Mouse (Mus musculus) megakaryocyte, embryonic 14.5 days (primary cell): ENCODE results near the gene Rfx8. TPM values are rescaled to one million over a fixed set of nuclear protein-coding genes. Genes with fewer than 3 reads are reported as not detected.

ENCODE experiments used
- H3K27me3 ChIP-seq: replicated peaks from 2 replicates; pipeline ENCODE3; 2012; ENCODE audit warnings: inconsistent platforms
- H3K36me3 ChIP-seq: replicated peaks from 2 replicates; pipeline ENCODE3; 2012; ENCODE audit warnings: low read length, inconsistent platforms, mixed read lengths
- H3K4me1 ChIP-seq: 2 replicates; pipeline ENCODE4 v1.6.1; 2012; ENCODE audit warnings: inconsistent platforms
- H3K4me3 ChIP-seq: replicated peaks from 2 replicates; pipeline ENCODE3; 2012; ENCODE audit warnings: moderate library complexity, mild to moderate bottlenecking, inconsistent platforms
- H3K9me3 ChIP-seq: 2 replicates; pipeline ENCODE4 v1.6.1; 2012; ENCODE audit warnings: inconsistent platforms
- FLI1 ChIP-seq: IDR thresholded peaks from 2 replicates; pipeline ENCODE4 v1.6.1; 2012; ENCODE audit warnings: low read length, inconsistent platforms, mixed read lengths
- GATA1 ChIP-seq: IDR thresholded peaks from 3 replicates; pipeline ENCODE4 v1.6.1; 2012; ENCODE audit warnings: mixed read lengths, low read length, inconsistent platforms, borderline replicate concordance
- polyA plus RNA-seq: library from polyadenylated mRNA; stranded (reverse); fragments of >175 nt; gene quantifications from 2 replicates; pipeline ENCODE4 v1.2.3, GENCODE M21; 2012; ENCODE audit warnings: low replicate concordance; ENCODE audit not compliant: insufficient read depth

Rfx8 gene
- polyA plus RNA-seq, 1 experiment: 0.34 TPM

DNA sequence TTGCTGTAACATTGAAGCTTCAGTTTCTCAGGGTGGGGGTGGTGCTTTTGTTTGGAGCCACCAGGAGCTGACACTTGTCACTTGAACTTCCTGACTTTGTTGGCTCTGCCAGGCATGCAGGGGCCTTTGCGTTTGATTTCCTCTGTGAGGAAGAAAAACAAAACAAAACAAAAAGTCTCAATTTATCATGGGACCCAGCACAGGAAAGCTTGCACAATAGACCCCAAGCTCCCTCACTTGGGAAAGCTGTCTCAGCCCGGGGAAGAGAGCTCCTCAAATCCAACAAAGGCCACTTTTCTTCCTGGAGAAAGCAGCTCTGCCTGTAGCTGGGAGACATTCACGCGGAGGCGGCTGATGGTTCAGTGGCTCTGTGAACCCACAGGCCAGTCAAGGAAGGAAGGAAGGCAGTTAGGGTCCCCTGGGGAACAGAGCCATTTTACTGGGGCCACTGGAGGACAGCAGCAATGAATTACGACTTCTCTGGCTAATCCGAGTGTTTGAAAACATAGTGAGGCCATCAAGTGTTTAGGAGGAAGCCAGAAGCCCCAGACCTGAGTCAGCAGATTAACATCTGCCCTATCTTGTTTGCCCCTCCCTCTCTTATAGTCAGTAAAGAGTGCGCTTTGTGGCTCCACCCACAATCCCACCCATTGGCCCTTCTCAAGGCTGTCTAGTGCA lies 15.3 kb upstream of the Rfx8 start:
- Histone ChIP-seq H3K36me3 (peaks cover 2% of the 10 kb centered on the region), H3K9me3 (peaks cover 16% of the 10 kb centered on the region), H3K4me3 (peak overlapping the region; percentile 84), H3K4me1 (peaks cover 57% of the 10 kb centered on the region), H3K27me3 (peaks cover 32% of the 10 kb centered on the region)
- TF ChIP-seq GATA1 (no peak), FLI1 (no peak)

DNA sequence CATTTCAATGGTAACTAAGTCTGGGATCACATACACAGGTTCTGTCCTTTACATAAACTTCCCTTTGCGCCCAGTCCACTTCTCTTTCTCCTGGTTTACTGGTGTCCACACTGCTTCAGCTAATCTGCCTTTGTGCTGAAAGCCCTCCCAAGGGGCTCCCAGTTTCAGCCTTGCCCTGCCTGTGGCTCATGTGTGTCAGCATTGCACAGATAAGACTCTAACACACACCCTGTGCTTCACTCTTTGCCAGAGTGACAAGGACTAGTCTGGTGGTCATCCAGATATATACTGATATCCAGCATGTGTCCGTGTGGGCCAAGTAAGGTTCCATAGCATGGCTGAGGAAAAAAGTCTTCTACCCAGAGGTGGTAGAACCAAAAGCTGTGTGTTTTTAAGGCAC lies 14.7 kb upstream of the Rfx8 start:
- Histone ChIP-seq H3K4me1 (peaks cover 53% of the 10 kb centered on the region), H3K27me3 (peaks cover 37% of the 10 kb centered on the region), H3K9me3 (peaks cover 16% of the 10 kb centered on the region), H3K36me3 (peaks cover 2% of the 10 kb centered on the region), H3K4me3 (peak overlapping the region; percentile 84)
- TF ChIP-seq GATA1 (no peak), FLI1 (no peak)

DNA sequence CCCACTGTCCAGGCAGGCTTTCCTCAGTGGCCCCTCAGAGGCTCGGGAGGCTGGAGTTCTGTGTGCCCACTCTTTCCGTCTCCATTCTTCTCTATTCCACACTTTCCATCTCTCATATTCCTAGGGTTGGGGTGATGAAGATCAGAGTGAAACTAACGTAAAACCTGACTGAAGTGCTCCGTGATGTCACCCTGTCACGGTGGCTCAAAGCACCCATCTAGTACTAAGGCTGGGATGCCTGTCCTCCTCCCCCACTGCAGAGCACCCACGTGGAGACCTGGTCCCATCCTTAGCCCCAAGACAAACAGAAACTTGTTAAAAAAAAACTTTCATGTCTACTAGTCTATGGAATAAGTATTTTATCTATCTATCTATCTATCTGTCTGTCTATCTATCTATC lies 14.1 kb upstream of the Rfx8 start:
- peaks cover 43% of the 10 kb centered on the region for H3K27me3 ChIP-seq
- peaks cover 19% of the 10 kb centered on the region for H3K9me3 ChIP-seq
- peaks cover 53% of the 10 kb centered on the region for H3K4me1 ChIP-seq
- TF ChIP-seq FLI1: no peak
- TF ChIP-seq GATA1: no peak
- peaks cover 2% of the 10 kb centered on the region for H3K36me3 ChIP-seq
- peak overlapping the region; percentile 88 for H3K4me3 ChIP-seq

DNA sequence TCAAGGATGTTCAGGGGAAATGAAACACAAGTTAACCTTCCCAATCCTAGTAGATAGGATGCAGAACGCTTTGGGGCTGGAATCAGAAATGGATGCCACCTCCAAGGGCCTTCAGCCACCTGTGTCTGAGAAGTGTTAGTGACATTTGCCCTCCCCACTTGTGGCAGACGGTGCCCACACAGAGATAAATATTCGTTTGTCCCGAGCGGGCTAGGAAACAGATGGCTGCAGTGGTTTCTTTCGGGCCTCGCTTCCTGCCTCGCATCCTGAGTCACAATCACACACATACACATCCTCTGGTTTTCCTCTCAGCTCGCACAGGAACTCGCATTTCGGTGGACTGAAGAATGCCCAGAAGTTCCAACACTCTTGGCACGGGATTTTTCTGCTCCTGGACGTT lies 13.5 kb upstream of the Rfx8 start:
- peaks cover 49% of the 10 kb centered on the region for H3K27me3 ChIP-seq
- TF ChIP-seq FLI1 (peak; percentile 39; the same call in 1 of the 2 replicates), GATA1 (peak; percentile 33; the same call in 1 of the 3 replicates)
- H3K4me3 ChIP-seq: peak overlapping the region; percentile 88
- H3K36me3 ChIP-seq: peaks cover 2% of the 10 kb centered on the region
- H3K9me3 ChIP-seq: peaks cover 24% of the 10 kb centered on the region
- peaks cover 50% of the 10 kb centered on the region for H3K4me1 ChIP-seq

DNA sequence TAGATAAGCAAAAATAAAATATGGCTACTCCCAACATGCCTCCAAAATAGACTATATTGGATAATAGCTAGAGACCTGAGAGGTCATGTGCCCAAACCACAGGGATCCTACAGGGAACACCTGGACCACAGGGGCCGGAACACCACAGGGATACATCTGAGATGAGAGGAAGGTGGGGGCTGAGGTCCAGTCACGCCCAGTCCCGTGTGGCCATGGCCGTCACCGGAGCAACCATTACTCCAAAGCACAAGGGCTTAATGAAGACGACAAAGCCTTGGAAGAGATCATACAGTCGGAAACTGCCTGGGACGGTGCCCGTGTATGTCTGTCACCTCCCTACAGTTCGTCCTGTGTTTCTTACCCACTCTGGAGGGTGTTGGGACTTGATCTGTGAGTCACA lies 13.1 kb upstream of the Rfx8 start:
- Histone ChIP-seq H3K36me3 (peaks cover 2% of the 10 kb centered on the region), H3K4me3 (peak overlapping the region; percentile 88), H3K4me1 (peaks cover 49% of the 10 kb centered on the region), H3K27me3 (peaks cover 53% of the 10 kb centered on the region), H3K9me3 (peaks cover 27% of the 10 kb centered on the region)
- TF ChIP-seq GATA1: no peak
- TF ChIP-seq FLI1: no peak

DNA sequence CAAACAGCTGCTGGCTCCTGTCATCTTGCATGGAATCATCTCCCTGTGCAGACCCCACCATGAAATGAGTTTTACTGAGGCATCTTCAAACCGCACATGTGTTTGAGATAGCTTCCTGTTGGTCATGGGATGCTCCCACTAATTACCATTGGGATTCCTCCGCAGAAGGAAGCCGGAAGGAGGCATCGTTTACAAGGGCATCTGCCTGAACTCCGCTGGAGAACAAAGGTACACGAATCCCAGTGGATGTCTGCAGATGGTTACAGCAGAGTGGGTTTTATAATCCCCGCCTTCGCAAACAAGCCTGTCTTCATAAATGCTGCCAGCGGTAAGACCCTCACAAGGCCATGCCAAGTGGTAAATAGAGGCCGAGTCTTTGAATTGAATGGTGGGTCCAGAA lies 11.3 kb upstream of the Rfx8 start:
- H3K36me3 ChIP-seq: peaks cover 2% of the 10 kb centered on the region
- TF ChIP-seq GATA1: no peak
- TF ChIP-seq FLI1: no peak
- peaks cover 44% of the 10 kb centered on the region for H3K4me1 ChIP-seq
- peaks cover 27% of the 10 kb centered on the region for H3K9me3 ChIP-seq
- H3K27me3 ChIP-seq: peaks cover 56% of the 10 kb centered on the region
- H3K4me3 ChIP-seq: no peak overlapping the region

DNA sequence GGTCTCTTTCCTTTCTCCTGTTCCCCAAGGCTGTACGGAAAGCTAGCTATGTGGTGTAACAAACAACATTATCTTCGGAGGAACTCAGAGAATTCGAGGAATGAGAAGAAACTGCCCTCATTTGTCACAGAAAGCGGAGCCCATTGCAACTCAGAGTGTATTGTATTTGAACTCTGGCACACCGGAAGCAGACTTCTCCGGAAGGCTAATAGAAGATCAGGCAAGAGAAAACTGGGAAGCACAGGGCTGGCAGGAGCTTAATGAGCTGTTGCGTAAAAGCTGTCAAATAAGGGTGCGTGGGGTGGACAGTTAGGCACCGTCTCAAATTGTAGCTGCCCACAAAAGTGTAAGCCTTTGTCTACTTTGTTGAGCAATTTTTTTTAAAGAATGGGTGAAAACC lies 10.7 kb upstream of the Rfx8 start:
- no peak overlapping the region for H3K4me3 ChIP-seq
- TF ChIP-seq GATA1 (no peak), FLI1 (no peak)
- peaks cover 2% of the 10 kb centered on the region for H3K36me3 ChIP-seq
- peaks cover 39% of the 10 kb centered on the region for H3K4me1 ChIP-seq
- H3K9me3 ChIP-seq: peaks cover 27% of the 10 kb centered on the region
- H3K27me3 ChIP-seq: peaks cover 56% of the 10 kb centered on the region

DNA sequence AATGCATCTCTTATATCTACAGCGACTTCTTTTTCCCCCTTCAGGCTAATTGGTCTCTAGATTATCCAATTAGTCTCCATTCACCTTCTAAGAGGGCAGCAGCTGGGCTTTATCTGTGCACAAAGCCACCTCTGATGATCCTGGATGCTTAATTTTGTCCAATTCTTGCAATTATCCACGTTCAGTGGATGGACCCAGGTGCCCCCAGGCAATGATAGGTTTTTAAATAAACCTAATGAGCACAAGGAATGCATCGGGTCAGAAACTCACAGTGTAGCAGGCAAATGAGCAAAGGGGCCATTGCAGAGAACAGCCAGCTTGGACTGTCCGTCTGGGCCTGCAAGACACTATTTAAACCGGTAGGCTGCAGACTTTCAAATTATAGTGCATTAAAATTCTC lies 10.1 kb upstream of the Rfx8 start:
- Histone ChIP-seq H3K9me3 (peaks cover 27% of the 10 kb centered on the region), H3K36me3 (peaks cover 2% of the 10 kb centered on the region), H3K4me3 (no peak overlapping the region), H3K27me3 (peaks cover 56% of the 10 kb centered on the region), H3K4me1 (peaks cover 32% of the 10 kb centered on the region)
- no peak for TF ChIP-seq GATA1
- TF ChIP-seq FLI1: no peak

DNA sequence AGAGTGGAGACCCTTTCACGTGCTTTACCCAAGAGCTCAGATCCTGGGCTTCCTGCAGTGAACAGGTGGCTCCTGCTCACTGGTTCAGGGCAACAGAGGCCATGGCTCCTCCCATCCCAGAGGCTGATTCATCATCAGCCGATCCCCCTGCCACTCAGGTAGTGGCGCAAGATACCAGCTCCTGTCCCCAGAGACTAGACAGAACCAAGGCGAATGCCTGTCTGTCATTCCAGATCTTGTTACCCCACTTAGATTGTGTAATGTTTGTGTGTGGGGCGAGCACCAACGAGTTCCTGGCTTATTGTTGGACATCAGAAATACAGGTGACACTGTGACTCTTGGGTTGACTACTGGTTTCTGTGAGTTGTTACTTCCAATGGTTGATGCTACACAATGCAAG lies 9.1 kb upstream of the Rfx8 start:
- TF ChIP-seq GATA1 (no peak), FLI1 (no peak)
- peaks cover 2% of the 10 kb centered on the region for H3K36me3 ChIP-seq

DNA sequence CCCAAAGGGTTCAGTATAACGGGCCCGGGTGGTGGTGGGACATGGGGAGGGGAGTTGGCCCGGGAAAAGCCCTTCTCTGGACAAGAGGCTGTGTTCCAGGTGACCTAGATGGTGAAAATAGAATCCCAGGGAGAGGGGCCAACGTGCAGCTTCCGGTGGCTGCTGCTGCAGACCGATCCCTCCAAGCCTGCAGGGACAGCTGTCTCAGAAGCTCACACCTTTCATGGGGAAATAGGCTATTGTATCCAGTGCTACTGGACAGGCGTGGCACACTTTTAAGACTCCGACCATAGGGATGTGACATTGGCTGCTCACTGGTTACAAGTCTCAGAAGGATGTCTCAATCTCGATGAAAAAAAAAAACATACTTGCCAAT lies 542 bp upstream of the Rfx8 start:
- Histone ChIP-seq H3K9me3 (no peaks in the 10 kb centered on the region), H3K27me3 (peaks cover 41% of the 10 kb centered on the region), H3K4me1 (no peaks in the 10 kb centered on the region), H3K4me3 (no peak overlapping the region), H3K36me3 (no peaks in the 10 kb centered on the region)
- TF ChIP-seq GATA1: no peak
- no peak for TF ChIP-seq FLI1

More for the DNA sequence above, 9.1 kb upstream of the Rfx8 start:
- Histone ChIP-seq H3K27me3 (peaks cover 56% of the 10 kb centered on the region), H3K9me3 (peaks cover 27% of the 10 kb centered on the region), H3K4me1 (peaks cover 23% of the 10 kb centered on the region), H3K4me3 (no peak overlapping the region)
